Mouse (Mus musculus): ENCODE data around the gene Zbtb14. TPM values are rescaled to one million over a fixed set of nuclear protein-coding genes. Genes with fewer than 3 reads are reported as not detected.
A peak's percentile ranks its signal among the peaks of the same experiment; 100 is the strongest.

Zbtb14 gene
- total RNA-seq (2017), result 28.8 and 29.2 TPM in 2 replicates

DNA sequence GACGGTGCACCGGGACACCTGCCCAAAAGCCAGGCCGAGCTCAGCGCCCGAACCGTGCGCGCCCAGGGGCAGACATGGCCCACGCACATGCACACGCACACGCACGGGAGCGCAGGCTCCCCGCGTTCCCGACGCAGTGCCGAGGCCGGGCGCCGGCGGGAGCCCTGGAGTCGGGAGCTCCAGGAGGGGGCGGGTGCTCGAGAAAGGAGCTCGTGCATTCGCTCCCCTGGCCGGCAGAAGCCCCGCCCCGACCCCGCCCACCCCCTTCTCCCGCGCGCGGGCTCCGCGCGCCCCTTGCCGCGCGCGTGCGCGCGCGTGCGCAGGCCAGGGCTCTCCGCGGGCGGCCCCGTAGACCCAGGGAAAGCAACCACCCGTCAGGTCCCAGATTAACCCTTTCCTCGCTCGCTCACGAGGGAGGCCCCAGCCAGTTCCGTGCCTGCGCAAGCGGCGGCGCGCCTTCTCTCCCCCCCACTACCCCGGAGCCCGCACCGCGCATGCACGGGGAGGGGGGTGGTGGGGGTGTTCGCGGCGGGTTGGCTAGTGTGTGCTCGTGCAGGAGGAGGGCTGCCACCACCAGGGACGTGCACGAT lies at the start of gene Zbtb14:
Gene Zbtb14, plus strand, starts transcription at position 540 of the 590 bp plus-strand sequence.
- ATAC-seq (replicated peaks; ENCODE audit: low read depth, poor library complexity, severe bottlenecking), result peak; percentile 73

DNA sequence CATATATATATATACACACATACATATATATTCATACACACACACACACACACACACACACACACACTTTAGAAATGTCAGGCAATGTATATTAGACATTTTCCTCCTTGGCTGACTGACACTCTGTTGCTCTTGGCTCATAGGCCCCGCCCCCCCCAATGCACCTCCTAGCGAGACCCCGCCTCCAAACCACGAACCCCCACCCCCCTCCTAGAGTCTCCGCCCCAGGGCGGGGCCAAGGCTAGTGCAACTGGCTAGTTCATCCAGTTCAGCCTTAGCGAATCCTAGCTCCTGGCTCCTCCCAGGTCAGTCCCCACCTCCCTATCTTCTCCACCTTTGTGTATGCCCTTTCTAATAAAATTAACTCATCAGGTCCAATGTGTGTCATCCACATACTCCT lies 36.8 kb upstream of the Zbtb14 start:
- no peak for ATAC-seq (replicated peaks; ENCODE audit: low read depth, poor library complexity, severe bottlenecking)

DNA sequence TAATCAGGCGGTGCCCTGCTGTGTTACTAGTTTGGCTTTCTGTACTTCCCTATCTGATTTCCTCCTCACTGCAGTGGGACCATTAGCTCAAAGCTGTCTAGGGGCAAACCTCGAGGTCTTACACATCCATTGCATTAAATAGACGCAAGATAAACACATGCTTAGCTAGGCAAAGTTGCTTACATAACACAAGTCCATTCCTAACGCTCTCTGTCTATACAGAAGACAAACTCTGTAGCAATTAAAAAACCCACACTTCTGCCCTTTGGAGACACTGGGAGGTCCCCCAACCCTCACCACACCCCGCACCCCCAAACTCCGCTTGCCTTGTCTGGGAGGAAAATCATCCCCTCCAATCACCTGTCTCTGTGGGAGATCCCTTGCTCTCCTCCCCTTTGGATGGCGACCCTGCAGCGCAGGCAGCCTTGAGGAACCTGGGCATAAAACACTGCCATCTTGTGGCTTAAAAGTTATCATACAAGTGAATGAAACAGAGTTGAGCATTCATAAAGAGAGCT lies 33.8 kb upstream of the Zbtb14 start:
- ATAC-seq (replicated peaks; ENCODE audit: low read depth, poor library complexity, severe bottlenecking), result peak; percentile 99

DNA sequence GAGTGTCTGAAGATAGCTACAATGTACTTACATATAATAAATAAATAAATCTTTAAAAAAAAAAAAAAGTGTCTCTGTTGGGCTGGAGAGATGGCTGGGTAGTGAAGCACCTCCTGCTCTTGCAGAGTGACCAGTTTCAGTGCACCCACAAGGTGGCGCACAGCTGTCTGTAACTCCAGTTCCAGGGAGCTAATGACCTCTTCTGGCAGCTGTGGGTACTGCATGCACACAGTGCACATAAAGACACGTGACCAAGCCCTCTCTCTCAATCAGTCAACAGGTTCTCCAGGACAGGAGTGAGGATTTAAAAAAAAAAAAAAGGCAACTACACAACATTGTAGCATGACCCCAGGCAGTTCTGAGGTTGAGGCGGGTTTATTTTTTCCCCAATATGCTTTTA lies 17.8 kb upstream of the Zbtb14 start:
- peak; percentile 80 for ATAC-seq (replicated peaks; ENCODE audit: low read depth, poor library complexity, severe bottlenecking)

DNA sequence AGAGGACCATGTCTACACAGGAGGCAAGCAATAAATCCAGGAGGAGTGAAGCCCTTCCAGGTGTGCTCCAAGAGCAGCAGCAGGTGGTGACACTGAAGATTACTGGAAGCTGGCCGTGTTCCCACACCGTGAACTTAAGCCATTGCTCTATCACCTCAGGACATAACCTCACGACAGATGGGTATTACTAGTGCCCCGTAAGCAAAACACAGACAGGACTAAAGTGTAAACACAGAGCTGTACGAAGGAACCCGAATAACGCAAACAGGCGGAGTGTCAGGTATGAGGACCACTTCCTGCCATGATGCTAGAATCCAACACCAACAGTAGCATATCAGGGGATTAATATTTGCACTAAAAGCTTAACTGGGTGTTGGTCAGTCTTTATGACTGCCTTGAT lies 2.0 kb upstream of the Zbtb14 start:
- no peak for ATAC-seq (replicated peaks; ENCODE audit: low read depth, poor library complexity, severe bottlenecking)

DNA sequence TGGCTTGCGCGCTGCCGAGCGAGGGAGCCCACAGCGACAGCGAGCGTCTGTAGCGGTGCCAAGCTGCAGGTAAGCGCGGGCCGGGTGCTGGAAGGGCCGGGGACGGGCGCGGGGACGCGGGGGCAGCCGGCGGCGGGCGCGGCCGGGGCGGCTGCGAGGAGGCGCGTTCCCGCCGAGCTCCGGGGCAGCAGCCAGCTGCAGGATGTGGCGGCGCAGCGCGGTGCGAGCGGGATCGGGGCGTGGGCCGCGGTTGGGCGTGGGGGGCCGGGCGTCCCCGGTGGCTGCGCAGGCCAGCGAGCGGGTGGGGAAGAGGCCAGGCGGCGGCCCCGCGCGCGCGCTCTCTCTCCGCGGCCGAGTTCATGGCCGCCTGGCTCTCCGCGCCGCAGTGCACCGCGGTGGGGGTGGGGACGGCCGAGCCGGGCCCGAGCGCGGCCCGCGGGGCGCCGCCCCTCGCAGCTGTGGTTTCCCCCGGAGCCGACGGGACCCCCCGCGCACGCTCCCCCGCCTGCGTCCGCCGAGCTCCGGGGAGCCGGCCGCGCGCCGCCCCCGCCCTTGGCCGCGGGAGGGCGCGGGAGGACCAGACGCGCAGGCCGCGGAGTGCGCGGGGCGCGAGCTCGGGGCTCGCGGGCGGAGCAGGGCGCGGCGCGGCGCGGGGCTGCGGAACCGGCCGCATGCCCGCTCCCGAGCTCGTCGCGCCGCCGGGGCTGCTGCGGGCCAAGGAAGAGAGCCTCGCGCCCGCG lies 521 bp downstream of the Zbtb14 start:
- peak; percentile 15 for ATAC-seq (replicated peaks; ENCODE audit: low read depth, poor library complexity, severe bottlenecking)

DNA sequence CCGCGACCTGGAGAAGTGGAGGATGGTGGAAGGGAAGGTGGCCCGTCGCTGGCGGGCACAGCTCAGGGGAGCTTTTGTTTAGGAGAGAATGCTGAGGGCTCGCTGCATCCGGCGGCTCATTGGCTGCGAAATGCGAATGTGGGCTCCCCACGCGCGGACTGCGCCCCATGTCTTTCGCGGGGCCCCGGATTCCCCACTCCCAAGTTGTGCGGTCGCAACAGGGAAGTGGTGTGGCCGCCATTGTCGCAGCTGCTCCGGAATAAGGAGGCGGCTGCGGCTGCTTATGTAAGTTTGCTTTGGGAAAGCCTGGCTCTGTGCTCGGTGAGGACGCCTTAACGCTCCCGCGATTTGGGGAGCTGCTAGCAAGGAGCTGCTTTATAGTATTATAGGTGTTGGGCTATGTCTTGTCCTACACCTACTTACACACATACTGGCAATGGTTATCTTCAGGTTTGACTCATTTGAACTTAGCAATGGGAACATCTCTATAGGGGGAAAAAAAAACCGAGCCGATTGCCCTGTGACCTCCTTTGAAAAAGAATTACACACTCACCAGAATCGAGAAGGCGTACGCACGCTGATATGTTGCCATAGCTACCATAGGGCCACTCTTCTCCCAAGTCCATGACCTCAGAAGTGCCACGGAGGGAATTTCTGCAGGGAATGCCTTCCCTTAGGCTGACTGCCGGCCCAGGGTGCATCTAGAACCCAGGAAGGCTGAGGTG lies 1.3 kb downstream of the Zbtb14 start:
- peak; percentile 58 for ATAC-seq (replicated peaks; ENCODE audit: low read depth, poor library complexity, severe bottlenecking)

DNA sequence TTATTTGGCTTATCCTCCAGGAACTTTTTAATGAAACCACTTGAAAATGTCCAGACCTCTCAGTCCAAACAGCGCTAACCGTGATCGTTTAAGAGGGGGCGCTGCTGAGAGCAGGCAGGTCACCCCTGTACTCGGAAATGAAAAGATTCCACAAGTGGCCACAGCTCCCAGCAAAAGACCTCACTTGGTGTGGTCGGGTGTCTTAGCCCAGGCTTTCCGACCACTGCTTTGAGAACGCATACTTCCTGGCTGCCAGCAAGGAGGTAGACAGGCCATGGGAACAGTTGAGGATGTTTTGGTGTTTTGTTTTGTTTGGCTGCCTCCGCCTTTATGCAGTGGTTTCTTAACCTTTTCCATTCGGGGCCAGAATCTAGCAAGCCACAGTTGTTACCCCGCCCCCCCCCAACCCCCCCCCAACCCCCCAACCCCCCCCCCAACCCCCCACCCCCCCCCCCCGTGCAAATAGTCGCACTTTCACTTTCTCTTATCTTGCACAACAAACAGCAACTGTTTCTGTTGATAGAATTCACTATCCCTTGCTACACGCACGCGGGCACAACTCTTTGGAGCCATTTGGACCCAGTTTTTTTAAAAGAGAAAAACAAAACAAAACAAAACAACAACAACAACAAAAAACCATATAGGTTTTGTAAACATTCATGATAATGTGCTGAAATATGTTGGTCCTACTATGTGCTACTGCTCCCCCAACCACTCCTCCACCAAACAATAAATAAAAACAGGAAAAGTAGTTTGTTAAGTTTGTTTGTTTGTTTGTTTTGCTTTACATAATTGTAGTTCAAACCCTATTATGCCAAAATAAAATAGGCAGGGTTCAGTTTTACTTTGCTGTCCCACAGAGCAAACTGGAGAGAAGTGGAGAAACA lies 13.5 kb downstream of the Zbtb14 start:
- ATAC-seq (replicated peaks; ENCODE audit: low read depth, poor library complexity, severe bottlenecking), result peak; percentile 87

DNA sequence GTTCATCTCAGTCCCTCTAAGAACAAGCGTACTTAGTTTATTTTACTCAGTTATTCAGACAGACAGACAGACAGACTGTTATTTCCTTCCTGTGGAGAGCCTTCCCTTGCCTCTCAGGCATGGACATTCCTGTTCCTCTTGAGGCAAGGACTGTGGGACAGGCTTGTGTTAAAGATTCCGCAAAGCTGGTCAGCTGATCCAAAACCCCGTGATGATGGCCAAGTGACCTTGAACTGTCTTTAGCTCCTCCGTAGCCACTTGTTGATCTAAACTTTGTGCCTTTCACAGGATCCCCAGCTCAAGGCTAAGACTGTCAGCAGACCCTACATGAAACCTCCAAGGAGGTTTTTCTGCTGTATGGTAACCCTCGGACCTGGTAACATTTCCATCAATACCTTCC lies 14.3 kb downstream of the Zbtb14 start:
- ATAC-seq (replicated peaks; ENCODE audit: low read depth, poor library complexity, severe bottlenecking), result no peak

DNA sequence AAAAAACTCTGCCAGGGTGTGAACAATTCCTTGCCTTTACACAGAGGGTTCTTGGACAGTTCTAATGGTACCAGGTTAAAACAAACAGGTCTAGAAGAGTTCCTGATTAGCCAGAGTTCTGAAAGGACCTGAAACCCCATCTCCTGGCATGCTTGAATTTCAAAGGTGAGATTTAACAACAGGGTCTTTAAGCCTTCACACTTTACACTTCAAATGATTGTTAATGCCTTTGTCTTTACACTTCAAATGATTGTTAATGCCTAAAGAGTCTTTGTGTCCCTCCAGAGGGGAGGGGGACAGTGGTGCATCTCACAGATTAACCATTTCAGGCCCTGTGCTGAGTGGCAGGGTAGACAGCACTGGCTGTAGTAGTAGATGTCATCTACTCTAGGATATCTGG lies 15.2 kb downstream of the Zbtb14 start:
- ATAC-seq (replicated peaks; ENCODE audit: low read depth, poor library complexity, severe bottlenecking), result no peak

DNA sequence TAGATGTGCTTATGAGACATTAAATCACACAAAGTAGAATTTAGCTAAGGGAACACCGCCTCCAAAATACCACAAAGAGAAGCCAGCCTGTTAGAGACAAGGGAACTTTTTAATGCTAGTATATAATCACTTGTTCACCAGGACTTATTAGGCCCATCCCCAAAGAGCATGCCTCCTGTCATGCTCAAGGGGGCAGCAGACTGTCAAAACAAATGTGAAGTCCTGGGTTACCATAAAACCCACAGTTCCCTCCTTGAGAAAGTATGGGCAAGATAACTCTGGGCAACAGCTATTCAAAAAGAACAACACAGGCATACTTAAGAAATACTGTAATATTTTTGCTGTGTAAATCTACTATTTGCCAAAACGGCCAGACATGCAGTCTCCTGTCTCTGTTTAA lies 18.3 kb downstream of the Zbtb14 start:
- ATAC-seq (replicated peaks; ENCODE audit: low read depth, poor library complexity, severe bottlenecking), result peak; percentile 91

DNA sequence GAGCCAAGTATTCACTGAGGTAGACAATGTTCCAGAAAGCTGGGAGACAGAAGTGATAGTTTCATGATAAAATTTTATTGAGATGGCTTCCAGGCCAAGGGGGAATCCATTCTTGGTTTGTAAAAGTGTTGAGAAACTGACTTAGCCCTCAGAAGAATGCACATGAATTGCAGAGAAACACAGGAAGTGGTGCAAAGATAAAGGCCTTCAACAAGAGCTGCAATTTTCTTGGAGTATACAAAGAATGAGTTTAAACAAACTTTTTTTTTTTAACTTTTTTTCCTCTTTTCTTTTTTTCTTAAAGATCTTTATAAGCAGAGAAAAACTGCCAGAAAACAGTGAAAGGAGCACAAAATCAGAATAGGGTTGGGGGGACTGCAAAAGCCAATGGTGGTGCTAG lies 33.3 kb downstream of the Zbtb14 start:
- no peak for ATAC-seq (replicated peaks; ENCODE audit: low read depth, poor library complexity, severe bottlenecking)

DNA sequence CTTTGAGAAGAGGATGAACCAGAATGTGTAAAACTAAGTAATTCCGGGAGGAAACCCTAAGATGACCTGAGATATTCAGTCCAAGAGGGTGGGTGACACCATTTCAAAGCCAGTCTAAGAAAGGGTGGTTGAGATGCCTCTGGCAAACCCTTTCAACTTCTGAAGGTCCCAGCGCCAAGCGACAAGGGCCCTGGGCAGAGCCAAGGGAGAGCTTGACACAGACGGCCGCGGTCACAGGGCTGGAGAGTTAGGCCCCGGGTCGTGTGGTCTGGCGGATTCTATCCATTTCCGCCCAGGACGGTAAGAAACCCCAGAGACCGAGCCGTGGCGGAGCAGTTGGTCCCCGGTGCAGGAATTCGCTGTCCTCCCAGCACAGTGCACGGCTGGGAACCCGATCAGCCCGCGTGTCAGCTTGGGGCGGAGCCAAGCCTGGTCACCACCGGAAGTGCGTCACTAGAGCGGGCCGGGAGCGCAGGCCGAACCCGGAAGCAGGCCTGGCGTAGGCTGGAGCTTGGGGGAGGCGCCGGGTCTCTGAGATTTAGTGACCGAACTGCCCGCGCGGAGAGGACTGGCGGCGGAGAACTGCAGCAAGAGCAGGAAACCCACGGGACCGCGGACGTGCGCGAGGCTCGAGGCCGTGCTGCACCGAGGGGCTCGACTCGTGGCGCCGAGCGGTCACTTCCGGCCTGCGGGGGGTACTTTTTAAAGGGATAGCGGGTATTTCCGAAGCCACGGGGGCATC lies 34.2 kb downstream of the Zbtb14 start:
- peak; percentile 93 for ATAC-seq (replicated peaks; ENCODE audit: low read depth, poor library complexity, severe bottlenecking)

DNA sequence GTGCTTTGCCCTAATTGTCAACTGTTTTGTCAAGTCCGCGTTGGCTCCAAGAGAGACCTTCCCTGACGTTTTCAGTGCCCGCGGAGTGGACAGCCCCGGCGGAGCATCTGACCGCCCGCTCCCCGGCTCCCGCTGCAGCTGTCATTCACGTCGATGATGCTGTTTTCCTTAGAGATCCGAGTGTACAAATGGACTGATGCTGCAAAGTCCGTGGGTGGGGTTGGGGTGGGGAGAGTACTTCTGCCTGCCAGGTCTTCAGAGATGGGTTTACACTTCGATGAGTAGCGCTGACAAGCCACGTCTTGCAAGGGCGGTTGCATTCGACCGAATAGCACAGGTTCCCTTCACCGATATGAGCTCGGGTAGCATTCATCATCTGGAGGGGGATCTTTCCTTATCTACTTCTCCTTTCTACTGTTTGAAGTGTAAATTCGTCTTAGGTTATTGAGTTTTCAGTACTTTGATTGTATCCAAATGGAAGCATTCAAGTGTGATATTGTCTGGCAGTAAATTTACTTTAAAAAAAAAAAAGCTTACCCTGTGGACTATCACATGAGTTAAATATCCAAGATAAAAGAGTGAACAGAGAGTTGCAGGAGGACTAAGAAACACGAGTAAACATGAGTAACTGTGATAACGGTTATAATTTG lies 35.0 kb downstream of the Zbtb14 start:
- 0 out of 2 replicates have a peak, but pooled peaks have one; percentile 6 for ATAC-seq (replicated peaks; ENCODE audit: low read depth, poor library complexity, severe bottlenecking)

DNA sequence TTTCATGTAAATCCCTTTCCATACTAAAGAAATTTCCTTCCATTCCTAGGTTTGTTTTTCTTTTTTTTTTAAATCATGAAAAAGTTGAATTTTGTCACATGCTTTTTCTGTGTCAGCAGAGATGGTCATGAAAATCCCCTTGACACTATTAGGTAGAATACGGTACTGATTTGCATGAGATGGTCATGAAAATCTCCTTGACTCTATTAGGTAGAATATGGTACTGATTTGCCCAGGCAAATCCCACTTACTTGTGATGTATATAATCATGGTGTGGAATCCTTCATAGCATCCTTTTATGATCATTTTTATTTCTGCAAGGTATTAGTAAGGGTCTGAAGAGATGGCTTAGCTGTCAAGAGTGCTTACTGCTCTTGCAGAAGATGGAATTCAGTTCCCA lies 38.7 kb downstream of the Zbtb14 start:
- ATAC-seq (replicated peaks; ENCODE audit: low read depth, poor library complexity, severe bottlenecking), result 0 out of 2 replicates have a peak, but pooled peaks have one; percentile 31

DNA sequence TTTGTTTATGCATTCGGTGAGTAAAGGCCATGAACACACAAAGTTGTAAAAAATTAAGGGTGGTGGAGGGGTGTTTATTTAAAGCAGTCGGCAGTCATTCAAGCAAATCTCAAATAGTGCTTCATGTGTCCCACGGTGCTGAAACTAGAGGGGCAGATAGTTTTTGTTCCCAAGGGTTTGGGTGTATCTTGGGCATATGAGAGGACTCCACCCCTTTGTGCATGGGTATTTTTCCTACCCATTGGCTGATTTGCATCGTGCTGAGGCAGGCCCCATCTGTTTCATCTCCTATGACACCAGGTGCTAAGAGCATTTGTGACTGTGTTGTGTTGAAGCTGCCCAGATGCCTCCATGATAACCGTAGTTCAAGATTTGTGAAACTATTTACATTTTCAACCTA lies 55.0 kb downstream of the Zbtb14 start:
- ATAC-seq (replicated peaks; ENCODE audit: low read depth, poor library complexity, severe bottlenecking), result no peak

DNA sequence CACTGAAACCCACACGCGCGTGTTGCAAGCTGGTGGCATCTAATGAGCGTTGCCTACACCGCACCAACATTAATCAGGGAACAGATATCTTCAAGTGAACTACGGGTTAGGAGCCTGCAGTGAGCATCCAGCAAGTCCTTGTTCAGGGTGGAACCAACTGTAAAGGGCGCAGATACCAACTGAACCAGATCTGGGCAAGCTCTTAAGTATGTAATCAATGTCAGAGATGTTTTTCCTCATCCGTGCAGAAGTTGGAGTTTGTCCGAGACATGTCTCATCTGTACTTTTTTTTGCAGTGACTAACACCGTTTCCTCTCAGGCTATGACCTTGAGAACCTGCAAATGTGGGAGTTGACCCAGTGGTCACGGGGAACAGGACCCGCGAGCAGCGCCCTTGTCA lies 55.6 kb downstream of the Zbtb14 start:
- ATAC-seq (replicated peaks; ENCODE audit: low read depth, poor library complexity, severe bottlenecking), result no peak

DNA sequence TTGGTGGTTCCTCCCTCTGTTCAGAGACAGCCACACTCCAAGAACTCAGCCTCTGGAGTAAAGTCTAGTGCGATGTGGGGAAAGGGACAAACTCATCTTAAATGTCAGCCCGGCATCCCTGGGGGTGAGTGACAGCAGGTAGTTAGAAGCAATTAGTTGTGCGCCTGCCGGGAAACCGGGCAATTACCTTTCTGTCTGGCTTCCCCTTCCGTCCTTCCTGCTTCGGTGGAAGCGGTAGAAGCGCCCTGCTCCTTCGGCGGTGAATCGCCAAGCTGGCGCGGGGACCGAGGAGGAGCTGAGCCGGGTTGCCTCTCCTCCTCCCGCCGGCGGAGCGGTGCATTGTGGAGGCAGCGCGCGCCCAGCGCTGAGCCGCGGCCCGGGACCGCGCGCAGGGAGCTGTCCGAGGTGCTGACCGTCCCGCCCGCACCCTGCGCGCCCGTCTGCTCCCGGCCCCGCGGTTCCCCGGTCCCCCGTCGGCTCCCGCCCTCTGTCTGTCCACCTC lies 56.2 kb downstream of the Zbtb14 start, which contains the start of gene Akain1:
Gene Akain1, plus strand, starts transcription at position 337 of the 502 bp plus-strand sequence.
- peak; percentile 95 for ATAC-seq (replicated peaks; ENCODE audit: low read depth, poor library complexity, severe bottlenecking)

Data from common myeloid progenitor, adult 5-6 weeks (primary cell).